Mouse (Mus musculus) intestine, postnatal 0 days (tissue): ENCODE measurements around the gene AA986860. TPM values are rescaled to one million over a fixed set of nuclear protein-coding genes. Genes with fewer than 3 reads are reported as not detected.

Experiments
- ATAC-seq: fragments of 200-750 bp; cut with Nextera tagmentation; 2 replicates; pipeline ENCODE4 v1.8.0; 2017; ENCODE audit warnings: mild to moderate bottlenecking, moderate TSS enrichment, moderate library complexity
- H3K27ac ChIP-seq: fragments of 300-500 bp; sonication (generic); 2 replicates; pipeline ENCODE4 v1.5.1; 2014; ENCODE audit warnings: mild to moderate bottlenecking, low read depth, low read length, moderate library complexity
- H3K27me3 ChIP-seq: fragments of 300-500 bp; sonication (generic); replicated peaks from 2 replicates; pipeline ENCODE4 v1.6.1; 2014; ENCODE audit warnings: low read length, mixed read lengths; ENCODE audit not compliant: control insufficient read depth, insufficient read depth
- H3K36me3 ChIP-seq: fragments of 300-500 bp; sonication (generic); 2 replicates; pipeline ENCODE4 v1.6.1; 2014; ENCODE audit warnings: mild to moderate bottlenecking, moderate library complexity; ENCODE audit not compliant: control insufficient read depth, insufficient read depth
- H3K4me1 ChIP-seq: fragments of 300-500 bp; sonication (generic); replicated peaks from 2 replicates; pipeline ENCODE4 v1.6.1; 2014; ENCODE audit warnings: antibody characterized with exemption, low read length, mixed read lengths; ENCODE audit not compliant: control insufficient read depth, insufficient read depth
- H3K4me2 ChIP-seq: fragments of 300-500 bp; sonication (generic); replicated peaks from 2 replicates; pipeline ENCODE4 v1.6.1; 2014; ENCODE audit warnings: low read depth, mild to moderate bottlenecking, moderate library complexity
- H3K4me3 ChIP-seq: fragments of 300-500 bp; sonication (generic); 2 replicates; pipeline ENCODE4 v1.5.1; 2014; ENCODE audit warnings: low read depth, low read length
- H3K9ac ChIP-seq: fragments of 300-500 bp; sonication (generic); 2 replicates; pipeline ENCODE4 v1.6.1; 2014; ENCODE audit warnings: mild to moderate bottlenecking, low read depth, low read length
- H3K9me3 ChIP-seq: fragments of 300-500 bp; sonication (generic); 2 replicates; pipeline ENCODE4 v1.6.1; 2016; ENCODE audit warnings: mixed run types; ENCODE audit not compliant: control insufficient read depth
- CTCF ChIP-seq: sonication (generic); IDR thresholded peaks from 2 replicates; pipeline ENCODE4 v1.5.1; 2016; ENCODE audit warnings: low read depth, mild to moderate bottlenecking, control low read depth, antibody characterized with exemption, moderate library complexity
- WGBS: fragments of 180-500 bp; shearing (Covaris S2); extraction: QIAGEN DNeasy Blood & Tissue Kit; methylation state at CpG from one replicate; pipeline ENCODE4 v1.1.7; 2014; 5-methylcytosine and 5-hydroxymethylcytosine counted together
- polyA plus RNA-seq: library from polyadenylated mRNA; unstranded; fragments of >200 nt; fragmentation: Nextera tagmentation; extraction: Ambion mirVana; gene quantifications from 2 replicates; pipeline ENCODE4 v1.2.1, GENCODE M21; 2015

The AA986860 gene
- polyA plus RNA-seq: 42.3 and 46.7 TPM in 2 replicates

- no peaks in the 10 kb centered on the region for H3K9me3 ChIP-seq
- H3K27me3 ChIP-seq: no peaks in the 10 kb centered on the region
- 7% methylated on average over 10 of the region's 10 CpGs for WGBS
- no peaks in the 10 kb centered on the region for H3K36me3 ChIP-seq
- H3K4me3 ChIP-seq: peak within 1 kb of the TSS; percentile 49
- H3K4me1 ChIP-seq: peaks cover 5% of the 10 kb centered on the region; the same call in 1 of the 2 replicates
- H3K27ac ChIP-seq: peak within 1 kb of the TSS; percentile 42
- H3K4me2 ChIP-seq: peak within 1 kb of the TSS; percentile 62
- ATAC-seq: peak; percentile 96
- 0 out of 2 replicates have a peak within 1 kb of the TSS, but pooled peaks have one; percentile 17 for H3K9ac ChIP-seq
- no peak for TF ChIP-seq CTCF
These were observed at the start of gene AA986860 for GRCm38 (mm10) chr1:130731741-130732337. AA986860 (plus strand) TSS chr1:130731976.

GRCm38 (mm10) chr1:130683905-130684304 is 47.9 kb upstream of the AA986860 start:
- Histone ChIP-seq H3K9me3 (no peaks in the 10 kb centered on the region), H3K4me2 (no peak overlapping the region), H3K36me3 (peaks cover 9% of the 10 kb centered on the region; the same call in 1 of the 2 replicates), H3K9ac (no peak overlapping the region), H3K27me3 (no peaks in the 10 kb centered on the region), H3K4me1 (peaks cover 18% of the 10 kb centered on the region), H3K27ac (no peak overlapping the region), H3K4me3 (no peak overlapping the region)
- peak; percentile 20; the same call in 1 of the 2 replicates for ATAC-seq
- 18% methylated on average over 1 of the region's 1 CpGs for WGBS
- TF ChIP-seq CTCF: no peak

GRCm38 (mm10) chr1:130698601-130699000 is 33.2 kb upstream of the AA986860 start:
- no peak for TF ChIP-seq CTCF
- H3K27ac ChIP-seq: no peak overlapping the region
- H3K36me3 ChIP-seq: peaks cover 60% of the 10 kb centered on the region
- H3K9ac ChIP-seq: no peak overlapping the region
- H3K4me1 ChIP-seq: no peaks in the 10 kb centered on the region
- WGBS: 93% methylated on average over 5 of the region's 5 CpGs
- no peak overlapping the region for H3K4me2 ChIP-seq
- H3K4me3 ChIP-seq: no peak overlapping the region
- no peaks in the 10 kb centered on the region for H3K9me3 ChIP-seq
- no peaks in the 10 kb centered on the region for H3K27me3 ChIP-seq
- ATAC-seq: no peak

- no peak overlapping the region for H3K4me3 ChIP-seq
- 90% methylated on average over 10 of the region's 10 CpGs for WGBS
- no peak for TF ChIP-seq CTCF
- H3K27me3 ChIP-seq: no peaks in the 10 kb centered on the region
- H3K9ac ChIP-seq: no peak overlapping the region
- H3K27ac ChIP-seq: no peak overlapping the region; the same call in 1 of the 2 replicates
- no peak overlapping the region for H3K4me2 ChIP-seq
- no peak for ATAC-seq
- peaks cover 70% of the 10 kb centered on the region for H3K36me3 ChIP-seq
- H3K4me1 ChIP-seq: no peaks in the 10 kb centered on the region
- H3K9me3 ChIP-seq: no peaks in the 10 kb centered on the region
These were observed 31.7 kb upstream of the AA986860 start for GRCm38 (mm10) chr1:130699937-130700633.

GRCm38 (mm10) chr1:130701976-130702375 is 29.8 kb upstream of the AA986860 start:
- peaks cover 88% of the 10 kb centered on the region for H3K36me3 ChIP-seq
- TF ChIP-seq CTCF: no peak
- H3K4me2 ChIP-seq: no peak overlapping the region
- H3K27ac ChIP-seq: no peak overlapping the region
- H3K4me3 ChIP-seq: no peak overlapping the region
- H3K4me1 ChIP-seq: no peaks in the 10 kb centered on the region
- WGBS: 98% methylated on average over 11 of the region's 11 CpGs
- no peak overlapping the region for H3K9ac ChIP-seq
- H3K27me3 ChIP-seq: no peaks in the 10 kb centered on the region
- H3K9me3 ChIP-seq: no peaks in the 10 kb centered on the region
- ATAC-seq: no peak

GRCm38 (mm10) chr1:130703613-130704012 is 28.2 kb upstream of the AA986860 start:
- H3K4me1 ChIP-seq: no peaks in the 10 kb centered on the region
- no peak overlapping the region for H3K4me3 ChIP-seq
- ATAC-seq: no peak
- no peak overlapping the region for H3K9ac ChIP-seq
- TF ChIP-seq CTCF: no peak
- no peaks in the 10 kb centered on the region for H3K27me3 ChIP-seq
- H3K9me3 ChIP-seq: no peaks in the 10 kb centered on the region
- H3K4me2 ChIP-seq: no peak overlapping the region
- H3K36me3 ChIP-seq: peaks cover 89% of the 10 kb centered on the region
- 76% methylated on average over 2 of the region's 2 CpGs for WGBS
- H3K27ac ChIP-seq: no peak overlapping the region
